Mouse (Mus musculus) kidney, embryonic 16.5 days (tissue): ENCODE measurements around the gene Ptpdc1. TPM values are rescaled to one million over a fixed set of nuclear protein-coding genes. Genes with fewer than 3 reads are reported as not detected.

Source experiments
- ATAC-seq: fragments of 200-750 bp; cut with Nextera tagmentation; 2 replicates; pipeline ENCODE4 v1.8.0; 2017; ENCODE audit warnings: moderate TSS enrichment; ENCODE audit not compliant: low FRiP score, low TSS enrichment
- H3K27ac ChIP-seq: fragments of 300-500 bp; sonication (generic); 2 replicates; pipeline ENCODE4 v1.5.1; 2014; ENCODE audit warnings: low read length
- H3K27me3 ChIP-seq: fragments of 300-500 bp; sonication (generic); 2 replicates; pipeline ENCODE4 v1.6.1; 2014; ENCODE audit warnings: low read length, control low read depth, mixed read lengths; ENCODE audit not compliant: insufficient read depth
- H3K36me3 ChIP-seq: fragments of 300-500 bp; sonication (generic); 2 replicates; pipeline ENCODE4 v1.6.1; 2014; ENCODE audit warnings: low read length, control low read depth, mixed read lengths; ENCODE audit not compliant: insufficient read depth
- H3K4me1 ChIP-seq: fragments of 300-500 bp; sonication (generic); 2 replicates; pipeline ENCODE4 v1.6.1; 2014; ENCODE audit warnings: low read length, control low read depth, mixed read lengths; ENCODE audit not compliant: insufficient read depth
- H3K4me2 ChIP-seq: fragments of 300-500 bp; sonication (generic); replicated peaks from 2 replicates; pipeline ENCODE4 v1.6.1; 2014; ENCODE audit warnings: low read depth, low read length
- H3K4me3 ChIP-seq: fragments of 300-500 bp; sonication (generic); 2 replicates; pipeline ENCODE4 v1.5.1; 2014; ENCODE audit warnings: mild to moderate bottlenecking, low read length
- H3K9ac ChIP-seq: fragments of 300-500 bp; sonication (generic); replicated peaks from 2 replicates; pipeline ENCODE4 v1.6.1; 2014; ENCODE audit warnings: low read length
- H3K9me3 ChIP-seq: fragments of 300-500 bp; sonication (generic); 2 replicates; pipeline ENCODE4 v1.6.1; 2016; ENCODE audit warnings: low read length, control low read depth
- WGBS: fragments of 180-500 bp; shearing (Covaris S2); extraction: QIAGEN DNeasy Blood & Tissue Kit; methylation state at CpG from one replicate; pipeline ENCODE4 v1.1.7; 2014; 5-methylcytosine and 5-hydroxymethylcytosine counted together
- microRNA counts: library from miRNA; unstranded; fragments of <30 nt; microRNA quantifications from one replicate; lab custom pipeline; 2016
- microRNA-seq: library from miRNA; unstranded; fragments of <30 nt; microRNA quantifications from one replicate; pipeline ENCODE4, GENCODE M21; 2016
- polyA plus RNA-seq: library from polyadenylated mRNA; unstranded; fragments of >200 nt; fragmentation: Nextera tagmentation; extraction: Ambion mirVana; gene quantifications from 2 replicates; pipeline ENCODE4 v1.2.1, GENCODE M21; 2015

Gene Ptpdc1
- polyA plus RNA-seq, 1 experiment from 2014 or later = 12.3 TPM

DNA sequence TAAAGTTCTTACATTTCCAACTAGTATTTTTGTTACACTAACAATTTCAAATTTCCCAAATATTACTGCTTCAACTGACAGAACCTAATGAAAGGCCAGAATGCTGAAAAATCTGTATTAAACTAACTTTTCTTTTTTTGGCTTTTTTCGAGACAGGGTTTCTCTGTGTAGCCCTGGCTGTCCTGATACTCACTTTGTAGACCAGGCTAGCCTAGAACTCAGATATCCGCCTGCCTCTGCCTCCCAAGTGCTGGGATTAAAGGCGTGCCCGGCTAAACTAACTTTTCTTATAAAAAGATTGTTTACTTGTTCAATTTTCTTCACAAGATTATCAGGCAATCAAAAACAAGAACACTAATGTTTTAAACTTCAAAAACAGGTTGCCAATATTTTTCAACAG, 80.6 kb downstream of the Ptpdc1 start:
- Histone ChIP-seq H3K4me1 (peaks cover 37% of the 10 kb centered on the region), H3K9ac (peak overlapping the region; percentile 56), H3K9me3 (no peaks in the 10 kb centered on the region), H3K4me2 (peak overlapping the region; percentile 75), H3K36me3 (no peaks in the 10 kb centered on the region), H3K27ac (peak overlapping the region; percentile 89; the same call in 1 of the 2 replicates), H3K4me3 (peak overlapping the region; percentile 89), H3K27me3 (no peaks in the 10 kb centered on the region)
- WGBS = 41% methylated on average over 4 of the region's 4 CpGs
- no peak for ATAC-seq

DNA sequence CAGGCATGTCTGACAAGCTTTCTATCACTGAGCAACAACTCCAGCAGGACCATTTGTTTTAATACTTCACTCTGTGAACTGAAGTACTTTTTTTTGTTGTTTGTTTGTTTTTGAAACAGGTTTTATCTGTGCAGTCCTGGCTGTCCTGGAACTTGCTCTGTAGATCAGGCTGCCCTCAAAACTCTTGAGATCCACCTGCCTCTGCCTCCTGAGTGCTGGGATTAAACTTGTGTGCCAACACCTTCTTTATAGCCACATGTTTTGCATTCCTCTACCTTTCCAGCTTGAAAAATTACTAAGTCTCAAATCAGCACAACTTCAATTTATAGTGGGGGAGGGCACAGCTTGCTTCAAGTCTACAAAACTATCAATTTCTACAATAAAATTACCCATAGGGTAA, 81.1 kb downstream of the Ptpdc1 start:
- peak overlapping the region; percentile 75 for H3K4me2 ChIP-seq
- no peak overlapping the region for H3K9ac ChIP-seq
- no peaks in the 10 kb centered on the region for H3K27me3 ChIP-seq
- H3K4me1 ChIP-seq = peaks cover 41% of the 10 kb centered on the region
- no peak for ATAC-seq
- H3K4me3 ChIP-seq = peak overlapping the region; percentile 89
- H3K9me3 ChIP-seq = no peaks in the 10 kb centered on the region
- H3K27ac ChIP-seq = no peak overlapping the region
- H3K36me3 ChIP-seq = no peaks in the 10 kb centered on the region

DNA sequence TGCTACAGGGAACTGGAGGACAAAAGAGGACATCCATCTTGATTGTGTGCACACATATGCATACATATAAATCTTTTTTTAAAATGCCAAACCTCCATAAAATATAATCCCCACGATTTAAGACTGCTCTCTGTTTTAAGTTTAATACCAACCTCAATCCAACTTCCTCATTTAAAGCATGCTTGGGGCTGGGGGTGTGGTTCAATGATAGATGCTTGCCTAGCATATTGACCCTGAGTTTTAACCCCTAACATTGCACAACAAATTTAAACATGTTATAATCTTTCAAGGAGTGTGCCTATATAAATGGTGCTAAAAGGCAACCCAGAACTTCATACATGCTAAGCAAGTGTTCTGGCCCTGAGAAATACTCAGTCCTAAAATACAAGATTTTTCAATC, 85.0 kb downstream of the Ptpdc1 start:
- WGBS = 50% methylated on average over 1 of the region's 1 CpGs
- ATAC-seq = no peak
- Histone ChIP-seq H3K36me3 (peaks cover 8% of the 10 kb centered on the region), H3K27me3 (no peaks in the 10 kb centered on the region), H3K9me3 (no peaks in the 10 kb centered on the region), H3K4me3 (no peak overlapping the region), H3K9ac (no peak overlapping the region), H3K27ac (no peak overlapping the region), H3K4me2 (peak overlapping the region; percentile 1; the same call in 1 of the 2 replicates), H3K4me1 (peaks cover 44% of the 10 kb centered on the region)

DNA sequence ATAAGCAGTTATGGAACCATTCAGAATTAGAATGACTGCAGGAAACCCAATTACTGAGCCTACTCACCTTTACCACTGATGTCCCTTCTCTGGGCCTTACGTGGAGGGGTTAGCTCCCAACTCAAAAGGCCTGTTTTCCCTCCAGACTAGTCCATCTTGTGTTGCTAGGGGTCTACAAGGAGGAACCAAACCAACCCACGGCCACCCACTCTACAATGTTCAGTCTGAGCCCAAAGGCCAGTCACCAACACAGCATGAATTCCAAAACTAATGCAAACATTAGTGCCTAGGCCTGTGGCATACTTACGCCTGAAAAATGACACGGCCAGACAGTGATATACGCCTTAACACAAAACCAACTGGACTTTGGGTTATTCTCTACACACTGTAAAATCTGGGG, 92.0 kb downstream of the Ptpdc1 start:
- WGBS = 85% methylated on average over 5 of the region's 5 CpGs
- no peak for ATAC-seq

DNA sequence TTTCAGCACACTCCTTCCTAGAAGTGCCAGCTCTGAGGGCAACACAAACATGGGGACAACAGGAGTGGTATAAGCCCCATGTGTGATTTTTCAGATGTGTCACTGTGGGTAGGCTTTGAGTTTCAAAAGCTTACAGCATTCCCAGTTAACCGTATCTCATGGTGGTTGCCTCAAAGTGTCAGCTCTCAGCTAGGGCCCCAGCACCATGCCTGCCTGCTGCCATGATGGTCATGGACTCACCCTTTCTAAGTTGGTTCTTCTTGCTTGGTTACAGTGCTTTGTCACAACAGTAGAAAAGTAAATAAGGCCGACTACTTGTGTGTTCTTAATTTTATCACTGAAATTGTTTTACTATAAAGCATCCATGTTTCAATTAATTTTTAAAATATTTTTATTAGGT, 94.0 kb downstream of the Ptpdc1 start:
- H3K4me2 ChIP-seq = no peak overlapping the region
- H3K4me3 ChIP-seq = no peak overlapping the region
- no peak for ATAC-seq
- no peak overlapping the region for H3K9ac ChIP-seq
- peaks cover 3% of the 10 kb centered on the region for H3K36me3 ChIP-seq
- H3K4me1 ChIP-seq = no peaks in the 10 kb centered on the region
- H3K27ac ChIP-seq = no peak overlapping the region
- H3K9me3 ChIP-seq = no peaks in the 10 kb centered on the region
- H3K27me3 ChIP-seq = no peaks in the 10 kb centered on the region
- 76% methylated on average over 2 of the region's 2 CpGs for WGBS

More for the DNA sequence above, 92.0 kb downstream of the Ptpdc1 start:
- Histone ChIP-seq H3K9me3 (no peaks in the 10 kb centered on the region), H3K4me1 (no peaks in the 10 kb centered on the region), H3K27me3 (no peaks in the 10 kb centered on the region), H3K9ac (no peak overlapping the region), H3K4me2 (no peak overlapping the region), H3K27ac (no peak overlapping the region), H3K4me3 (no peak overlapping the region), H3K36me3 (peaks cover 8% of the 10 kb centered on the region)

DNA sequence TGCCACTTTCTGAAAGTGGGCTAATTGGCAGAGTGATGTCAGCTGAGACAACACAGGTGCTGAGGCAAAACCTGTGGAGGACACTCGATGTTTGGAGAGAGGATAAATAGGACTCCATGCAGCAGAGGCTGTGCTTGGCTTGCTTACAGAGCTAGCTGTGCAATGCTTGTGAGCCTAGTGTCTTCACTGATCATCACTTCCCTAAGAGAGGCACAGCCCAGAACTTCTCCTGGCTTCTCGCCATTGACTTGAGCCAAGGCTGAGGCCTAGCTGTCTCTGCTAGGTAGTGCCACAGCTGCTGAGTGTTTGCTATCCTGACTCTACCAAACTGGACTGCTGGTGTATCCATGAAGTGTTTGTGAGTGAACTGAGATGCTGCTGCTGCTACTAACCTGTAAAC, 94.8 kb downstream of the Ptpdc1 start:
- Histone ChIP-seq H3K4me1 (no peaks in the 10 kb centered on the region), H3K9ac (no peak overlapping the region), H3K27me3 (no peaks in the 10 kb centered on the region), H3K27ac (no peak overlapping the region), H3K4me3 (no peak overlapping the region), H3K4me2 (no peak overlapping the region), H3K36me3 (peaks cover under 1% of the 10 kb centered on the region; the same call in 1 of the 2 replicates), H3K9me3 (no peaks in the 10 kb centered on the region)
- WGBS = 77% methylated on average over 2 of the region's 2 CpGs
- no peak for ATAC-seq

DNA sequence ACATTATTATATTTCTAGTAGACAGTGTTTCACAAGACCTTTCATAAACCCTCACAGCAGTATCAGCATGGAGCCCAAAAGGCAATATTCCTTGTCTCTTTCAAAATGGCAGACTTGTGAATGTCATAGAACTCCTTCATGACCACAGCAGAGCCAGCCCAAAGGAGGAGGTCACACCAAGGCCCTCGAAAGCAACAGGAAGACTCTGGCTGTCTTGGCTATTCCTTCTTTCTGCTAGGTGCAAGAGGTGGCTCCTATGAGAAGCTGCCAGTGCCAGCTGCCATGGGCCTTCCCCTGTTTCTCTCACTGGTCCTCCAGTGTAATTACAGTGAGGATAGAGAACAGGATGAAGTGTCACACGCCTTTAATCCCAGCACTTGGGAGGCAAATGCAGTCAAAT, 96.4 kb downstream of the Ptpdc1 start:
- no peaks in the 10 kb centered on the region for H3K27me3 ChIP-seq
- no peak overlapping the region for H3K4me2 ChIP-seq
- H3K36me3 ChIP-seq = no peaks in the 10 kb centered on the region
- H3K9ac ChIP-seq = no peak overlapping the region
- H3K9me3 ChIP-seq = no peaks in the 10 kb centered on the region
- ATAC-seq = 0 out of 2 replicates have a peak, but pooled peaks have one; percentile 32
- H3K4me3 ChIP-seq = no peak overlapping the region
- no peaks in the 10 kb centered on the region for H3K4me1 ChIP-seq
- no peak overlapping the region for H3K27ac ChIP-seq
- 52% methylated on average over 2 of the region's 2 CpGs for WGBS

DNA sequence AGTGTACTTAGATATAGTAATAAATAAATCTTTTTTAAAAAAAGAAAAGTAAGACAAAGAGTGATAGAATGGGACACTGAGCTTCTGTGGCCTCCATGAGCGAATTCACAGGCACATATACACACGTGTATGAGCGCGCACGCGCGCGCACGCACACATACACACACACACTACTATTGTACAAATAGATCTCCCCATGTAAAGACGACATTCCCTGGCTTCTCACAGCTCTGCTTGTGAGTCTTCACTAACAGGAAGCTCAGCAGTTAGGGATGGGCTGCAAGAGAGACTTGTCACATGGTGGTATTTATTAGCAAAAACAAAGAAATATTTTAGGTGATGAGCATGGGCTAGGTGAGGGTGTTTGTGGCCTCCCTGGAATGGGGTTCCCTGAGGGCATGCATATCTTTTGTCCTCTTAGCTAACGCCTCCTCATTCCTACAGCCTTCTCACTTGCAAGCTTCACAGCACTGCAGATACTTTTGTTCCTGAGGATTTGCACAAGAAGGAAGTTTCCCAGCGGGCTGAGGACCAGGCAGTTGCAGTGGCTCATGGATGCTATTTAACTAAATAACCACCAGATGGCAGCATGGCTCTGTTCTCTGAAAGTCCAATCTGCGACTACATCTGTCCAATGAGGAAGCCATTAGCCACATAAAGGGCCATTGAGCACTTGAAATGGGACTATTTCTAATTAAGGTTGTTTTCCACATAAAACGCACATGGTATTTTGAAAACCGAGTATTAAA, 97.2 kb downstream of the Ptpdc1 start:
- H3K4me2 ChIP-seq = no peak overlapping the region
- H3K9me3 ChIP-seq = no peaks in the 10 kb centered on the region
- no peak overlapping the region for H3K27ac ChIP-seq
- H3K9ac ChIP-seq = no peak overlapping the region
- H3K27me3 ChIP-seq = no peaks in the 10 kb centered on the region
- no peak overlapping the region for H3K4me3 ChIP-seq
- peak; percentile 50 for ATAC-seq
- H3K4me1 ChIP-seq = no peaks in the 10 kb centered on the region
- WGBS = 57% methylated on average over 15 of the region's 15 CpGs
- H3K36me3 ChIP-seq = no peaks in the 10 kb centered on the region

MicroRNAs encoded within 50 kb of the gene (microRNA counts, 519-probe panel; counts per million panel counts)
- microRNA mmu-let-7a (lab: Ali Mortazavi, UCI) (5,309 counts per million, percentile 98 among the panel's probes with 10 or more counts), microRNA mmu-let-7d (lab: Ali Mortazavi, UCI) (5,457 counts per million, percentile 99 among the panel's probes with 10 or more counts), microRNA mmu-let-7f (lab: Ali Mortazavi, UCI) (4,857 counts per million, percentile 96 among the panel's probes with 10 or more counts)

Small RNA genes lying within 50 kb of the gene (microRNA-seq; reads per million reads assigned to microRNA genes)
- gene Gm24111 (not detected), gene Mirlet7a-1 (284 reads per million, percentile 69 among the genes with 10 or more reads in this experiment), gene Mirlet7d (18,817 reads per million, percentile 97 among the genes with 10 or more reads in this experiment), gene Mirlet7f-1 (not detected)

Other genes with a start within 250 kb of the Ptpdc1 start
- 4.1 and 4.2 TPM in 2 replicates for gene Zfp169, start 112.2 kb downstream of the Ptpdc1 start, polyA plus RNA-seq
- 0.76 and 1.8 TPM in 2 replicates for gene A830005F24Rik, start 112.1 kb downstream of the Ptpdc1 start, polyA plus RNA-seq
- gene Barx1, start 37.3 kb upstream of the Ptpdc1 start, polyA plus RNA-seq = 0.11 and 0.13 TPM in 2 replicates
- 7.0 and 7.9 TPM in 2 replicates for gene Phf2, start 245.5 kb upstream of the Ptpdc1 start, polyA plus RNA-seq